Mouse (Mus musculus): ENCODE results near the gene Zfp335. TPM values are rescaled to one million over a fixed set of nuclear protein-coding genes. Genes with fewer than 3 reads are reported as not detected.

Gene Zfp335
- total and polyA plus RNA-seq, 3 experiments, result 8.7 to 48.3 (median 30.6) TPM

GRCm38 (mm10) chr2:164942692-164943290 lies 31.2 kb upstream of the Zfp335 start:
- H3K36me3 ChIP-seq (replicated peaks), result no peaks in the 10 kb centered on the region
- no peak overlapping the region for H3K4me3 ChIP-seq (ENCODE audit: low read depth, low read length)
- TF ChIP-seq GATA2 (IDR thresholded peaks at IDR 0.05; ENCODE audit: borderline replicate concordance, low read depth, low read length) (no peak), CTCF (IDR thresholded peaks at IDR 0.05; ENCODE audit: low read depth, low read length) (no peak), GATA1 (IDR thresholded peaks at IDR 0.05; ENCODE audit: borderline replicate concordance, low read length) (no peak), TAL1 (conservative IDR thresholded peaks at IDR 0.05; ENCODE audit: low read depth, low read length) (no peak), POLR2AphosphoS5 (IDR thresholded peaks at IDR 0.05; ENCODE audit: insufficient replicate concordance, low read depth, low read length) (no peak)
- peaks cover 20% of the 10 kb centered on the region for H3K4me1 ChIP-seq (ENCODE audit: insufficient read depth, low read depth, low read length)
- no peaks in the 10 kb centered on the region for H3K9me3 ChIP-seq (replicated peaks)
- H3K27me3 ChIP-seq (ENCODE audit: insufficient read depth, low read length), result peaks cover 15% of the 10 kb centered on the region
- peak; percentile 40; the same call in 1 of the 2 replicates for ATAC-seq (ENCODE audit: extremely low read depth, insufficient number of reproducible peaks, low FRiP score, poor library complexity, severe bottlenecking)
- DNase-seq (ENCODE audit: low spot score), result peak; percentile 34

GRCm38 (mm10) chr2:164940140-164940830 lies 28.7 kb upstream of the Zfp335 start, which contains the start of gene Mmp9:
Gene Mmp9 (plus strand): TSS chr2:164940780.
- no peak within 1 kb of the TSS for H3K4me3 ChIP-seq (ENCODE audit: low read depth, low read length)
- ATAC-seq (ENCODE audit: extremely low read depth, insufficient number of reproducible peaks, low FRiP score, poor library complexity, severe bottlenecking), result no peak
- TF ChIP-seq GATA2 (IDR thresholded peaks at IDR 0.05; ENCODE audit: borderline replicate concordance, low read depth, low read length) (no peak), TAL1 (conservative IDR thresholded peaks at IDR 0.05; ENCODE audit: low read depth, low read length) (no peak), GATA1 (IDR thresholded peaks at IDR 0.05; ENCODE audit: borderline replicate concordance, low read length) (no peak)
- H3K27me3 ChIP-seq (ENCODE audit: insufficient read depth, low read length), result peaks cover 19% of the 10 kb centered on the region
- DNase-seq (ENCODE audit: low spot score), result no peak
- H3K4me1 ChIP-seq (ENCODE audit: insufficient read depth, low read depth, low read length), result peaks cover 20% of the 10 kb centered on the region
- no peaks in the 10 kb centered on the region for H3K9me3 ChIP-seq (replicated peaks)
- H3K36me3 ChIP-seq (replicated peaks), result no peaks in the 10 kb centered on the region

DNA sequence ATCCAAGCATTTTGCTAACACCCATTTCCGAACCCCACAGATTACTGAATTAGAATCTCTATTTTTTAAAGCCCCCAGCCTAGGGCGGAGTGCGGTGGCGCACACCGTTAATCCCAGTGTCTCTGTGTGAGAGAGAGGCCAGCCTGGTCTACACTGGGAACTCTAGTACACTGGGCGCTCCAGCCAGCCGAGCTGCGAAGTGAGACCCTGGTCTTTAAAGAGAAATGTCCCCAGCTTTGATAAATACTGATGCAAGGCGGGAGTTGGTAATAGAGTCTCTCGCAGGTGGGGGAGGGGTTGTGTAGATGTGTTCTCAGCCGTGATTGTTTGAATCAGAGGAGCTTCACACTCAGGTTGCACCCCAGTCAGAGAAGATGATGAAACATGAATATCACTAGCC lies 27.5 kb upstream of the Zfp335 start:
- no peak for TF ChIP-seq TAL1 (conservative IDR thresholded peaks at IDR 0.05; ENCODE audit: low read depth, low read length)
- TF ChIP-seq CTCF (IDR thresholded peaks at IDR 0.05; ENCODE audit: low read depth, low read length), result no peak
- no peak for TF ChIP-seq GATA1 (IDR thresholded peaks at IDR 0.05; ENCODE audit: borderline replicate concordance, low read length)
- TF ChIP-seq GATA2 (IDR thresholded peaks at IDR 0.05; ENCODE audit: borderline replicate concordance, low read depth, low read length), result no peak
- DNase-seq (ENCODE audit: low spot score), result no peak
- peaks cover 19% of the 10 kb centered on the region for H3K27me3 ChIP-seq (ENCODE audit: insufficient read depth, low read length)
- peaks cover 20% of the 10 kb centered on the region for H3K4me1 ChIP-seq (ENCODE audit: insufficient read depth, low read depth, low read length)
- no peak for ATAC-seq (ENCODE audit: extremely low read depth, insufficient number of reproducible peaks, low FRiP score, poor library complexity, severe bottlenecking)
- H3K9me3 ChIP-seq (replicated peaks), result no peaks in the 10 kb centered on the region
- no peak overlapping the region for H3K4me3 ChIP-seq (ENCODE audit: low read depth, low read length)
- H3K36me3 ChIP-seq (replicated peaks), result no peaks in the 10 kb centered on the region

GRCm38 (mm10) chr2:164938146-164939091 lies 26.9 kb upstream of the Zfp335 start:
- DNase-seq (ENCODE audit: low spot score) (no peak), ATAC-seq (ENCODE audit: extremely low read depth, insufficient number of reproducible peaks, low FRiP score, poor library complexity, severe bottlenecking) (no peak)
- TF ChIP-seq GATA1 (IDR thresholded peaks at IDR 0.05; ENCODE audit: borderline replicate concordance, low read length) (no peak), TAL1 (conservative IDR thresholded peaks at IDR 0.05; ENCODE audit: low read depth, low read length) (no peak), GATA2 (IDR thresholded peaks at IDR 0.05; ENCODE audit: borderline replicate concordance, low read depth, low read length) (no peak), POLR2AphosphoS5 (IDR thresholded peaks at IDR 0.05; ENCODE audit: insufficient replicate concordance, low read depth, low read length) (no peak), CTCF (IDR thresholded peaks at IDR 0.05; ENCODE audit: low read depth, low read length) (no peak)
- no peaks in the 10 kb centered on the region for H3K36me3 ChIP-seq (replicated peaks)
- peaks cover 22% of the 10 kb centered on the region for H3K27me3 ChIP-seq (ENCODE audit: insufficient read depth, low read length)
- H3K4me3 ChIP-seq (ENCODE audit: low read depth, low read length), result no peak overlapping the region
- H3K4me1 ChIP-seq (ENCODE audit: insufficient read depth, low read depth, low read length), result peaks cover 20% of the 10 kb centered on the region
- no peaks in the 10 kb centered on the region for H3K9me3 ChIP-seq (replicated peaks)

GRCm38 (mm10) chr2:164935991-164936390 lies 24.4 kb upstream of the Zfp335 start:
- H3K36me3 ChIP-seq (replicated peaks), result no peaks in the 10 kb centered on the region
- DNase-seq (ENCODE audit: low spot score) (no peak), ATAC-seq (ENCODE audit: extremely low read depth, insufficient number of reproducible peaks, low FRiP score, poor library complexity, severe bottlenecking) (no peak)
- peaks cover 30% of the 10 kb centered on the region; the same call in 1 of the 2 replicates for H3K27me3 ChIP-seq (ENCODE audit: insufficient read depth, low read length)
- H3K4me1 ChIP-seq (ENCODE audit: insufficient read depth, low read depth, low read length), result peaks cover 6% of the 10 kb centered on the region; the same call in 1 of the 2 replicates
- TF ChIP-seq TAL1 (conservative IDR thresholded peaks at IDR 0.05; ENCODE audit: low read depth, low read length), result no peak
- no peak for TF ChIP-seq GATA1 (IDR thresholded peaks at IDR 0.05; ENCODE audit: borderline replicate concordance, low read length)
- no peak for TF ChIP-seq CTCF (IDR thresholded peaks at IDR 0.05; ENCODE audit: low read depth, low read length)
- no peak for TF ChIP-seq POLR2AphosphoS5 (IDR thresholded peaks at IDR 0.05; ENCODE audit: insufficient replicate concordance, low read depth, low read length)
- no peak for TF ChIP-seq GATA2 (IDR thresholded peaks at IDR 0.05; ENCODE audit: borderline replicate concordance, low read depth, low read length)
- H3K9me3 ChIP-seq (replicated peaks), result no peaks in the 10 kb centered on the region
- H3K4me3 ChIP-seq (ENCODE audit: low read depth, low read length), result no peak overlapping the region

- DNase-seq (ENCODE audit: low spot score) (no peak), ATAC-seq (ENCODE audit: extremely low read depth, insufficient number of reproducible peaks, low FRiP score, poor library complexity, severe bottlenecking) (no peak)
- TF ChIP-seq GATA2 (IDR thresholded peaks at IDR 0.05; ENCODE audit: borderline replicate concordance, low read depth, low read length), result no peak
- TF ChIP-seq CTCF (IDR thresholded peaks at IDR 0.05; ENCODE audit: low read depth, low read length), result no peak
- TF ChIP-seq POLR2AphosphoS5 (IDR thresholded peaks at IDR 0.05; ENCODE audit: insufficient replicate concordance, low read depth, low read length), result no peak
- TF ChIP-seq GATA1 (IDR thresholded peaks at IDR 0.05; ENCODE audit: borderline replicate concordance, low read length), result no peak
- TF ChIP-seq TAL1 (conservative IDR thresholded peaks at IDR 0.05; ENCODE audit: low read depth, low read length), result no peak
Observed at GRCm38 (mm10) chr2:164933534-164933933, 22.0 kb upstream of the Zfp335 start.

More at GRCm38 (mm10) chr2:164933534-164933933, 22.0 kb upstream of the Zfp335 start:
- H3K9me3 ChIP-seq (replicated peaks), result no peaks in the 10 kb centered on the region
- H3K4me3 ChIP-seq (ENCODE audit: low read depth, low read length), result no peak overlapping the region
- peaks cover 26% of the 10 kb centered on the region; the same call in 1 of the 2 replicates for H3K27me3 ChIP-seq (ENCODE audit: insufficient read depth, low read length)
- no peaks in the 10 kb centered on the region for H3K36me3 ChIP-seq (replicated peaks)
- H3K4me1 ChIP-seq (ENCODE audit: insufficient read depth, low read depth, low read length), result peaks cover 4% of the 10 kb centered on the region; the same call in 1 of the 2 replicates
